Mouse (Mus musculus) C2C12 (cell line): ENCODE measurements around the gene Tff1. TPM values are rescaled to one million over a fixed set of nuclear protein-coding genes. Genes with fewer than 3 reads are reported as not detected.
A peak's percentile ranks its signal among the peaks of the same experiment; 100 is the strongest.

ENCODE experiments used
- H3K27me3 ChIP-seq: one replicate; pipeline ENCODE4 v1.6.1; 2011; ENCODE audit not compliant: control insufficient read depth, insufficient read depth, insufficient read length
- H3K36me3 ChIP-seq: one replicate; pipeline ENCODE4 v1.6.1; 2011; ENCODE audit not compliant: control insufficient read depth, insufficient read depth
- H3K4me3 ChIP-seq: one replicate; pipeline ENCODE4 v1.5.1; 2011; ENCODE audit warnings: mild to moderate bottlenecking, control low read depth; ENCODE audit not compliant: poor library complexity, insufficient read depth, severe bottlenecking
- H3K79me2 ChIP-seq: one replicate; pipeline ENCODE4 v1.6.1; 2011; ENCODE audit not compliant: control insufficient read depth, insufficient read depth
- H3K79me3 ChIP-seq: one replicate; pipeline ENCODE4 v1.6.1; 2011; ENCODE audit warnings: low read depth, control low read depth
- H3ac ChIP-seq: one replicate; pipeline ENCODE3; 2011; ENCODE audit warnings: low read depth; ENCODE audit not compliant: control insufficient read depth, insufficient read length
- CEBPB ChIP-seq: IDR thresholded peaks from one replicate; pipeline ENCODE4 v1.6.1; 2011; ENCODE audit warnings: low read depth, mild to moderate bottlenecking, control low read depth, moderate library complexity
- CTCF ChIP-seq: IDR thresholded peaks from one replicate; pipeline ENCODE4 v1.5.1; 2011; ENCODE audit not compliant: control insufficient read depth, insufficient read depth, insufficient read length
- FOSL1 ChIP-seq: IDR thresholded peaks from one replicate; pipeline ENCODE4 v1.8.0; 2011; ENCODE audit warnings: mild to moderate bottlenecking, low read length; ENCODE audit not compliant: poor library complexity, insufficient read depth, severe bottlenecking
- MAX ChIP-seq: IDR thresholded peaks from one replicate; pipeline ENCODE4 v1.6.1; 2011; ENCODE audit warnings: mild to moderate bottlenecking, control low read depth
- MYOD1 ChIP-seq: IDR thresholded peaks from one replicate; pipeline ENCODE4 v1.6.1; 2011; ENCODE audit warnings: low read depth; ENCODE audit not compliant: control insufficient read depth, insufficient read length
- MYOG ChIP-seq: IDR thresholded peaks from one replicate; pipeline ENCODE4 v1.6.1; 2011; ENCODE audit not compliant: control insufficient read depth, insufficient read length; ENCODE audit errors: extremely low read depth
- USF1 ChIP-seq: IDR thresholded peaks from one replicate; pipeline ENCODE4 v1.6.1; 2011; ENCODE audit warnings: low read depth, mild to moderate bottlenecking, control low read depth, moderate library complexity
- polyA plus RNA-seq: library from polyadenylated mRNA; unstranded; fragments of >200 nt; fragmentation: generic; extraction: Trizol; gene quantifications from one replicate; pipeline ENCODE4 v1.2.1, GENCODE M21; 2012; ENCODE audit warnings: missing spikeins

Tff1 gene
- polyA plus RNA-seq, 1 experiment, result not detected

DNA sequence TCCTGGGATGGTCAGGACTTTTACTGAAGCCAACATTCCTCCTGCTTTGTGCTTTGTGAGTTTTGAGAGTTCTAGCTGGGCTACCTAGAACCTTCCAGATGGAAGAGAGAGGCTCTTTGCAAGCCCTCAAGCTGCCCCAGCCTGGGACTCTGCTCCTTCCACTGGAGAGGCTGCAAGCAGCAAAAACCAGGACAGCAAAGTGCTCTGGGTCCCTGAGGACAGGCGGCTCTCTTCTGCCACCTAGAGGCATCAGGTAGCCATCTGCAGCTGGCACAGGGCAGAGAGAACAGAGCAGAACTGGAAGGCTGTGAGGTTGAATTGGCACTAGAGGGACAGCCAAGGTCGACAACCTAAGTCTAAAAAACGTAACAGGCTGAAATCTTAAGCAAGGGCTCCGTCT, 22.3 kb upstream of the Tff1 start:
- H3K27me3 ChIP-seq, result peaks cover 6% of the 10 kb centered on the region
- H3K4me3 ChIP-seq, result no peak overlapping the region
- no peaks in the 10 kb centered on the region for H3K79me2 ChIP-seq
- H3ac ChIP-seq, result no peak overlapping the region
- no peaks in the 10 kb centered on the region for H3K36me3 ChIP-seq
- H3K79me3 ChIP-seq, result no peaks in the 10 kb centered on the region
- TF ChIP-seq CEBPB, result no peak
- TF ChIP-seq USF1, result no peak
- TF ChIP-seq CTCF, result peak; percentile 29
- TF ChIP-seq MAX, result no peak

DNA sequence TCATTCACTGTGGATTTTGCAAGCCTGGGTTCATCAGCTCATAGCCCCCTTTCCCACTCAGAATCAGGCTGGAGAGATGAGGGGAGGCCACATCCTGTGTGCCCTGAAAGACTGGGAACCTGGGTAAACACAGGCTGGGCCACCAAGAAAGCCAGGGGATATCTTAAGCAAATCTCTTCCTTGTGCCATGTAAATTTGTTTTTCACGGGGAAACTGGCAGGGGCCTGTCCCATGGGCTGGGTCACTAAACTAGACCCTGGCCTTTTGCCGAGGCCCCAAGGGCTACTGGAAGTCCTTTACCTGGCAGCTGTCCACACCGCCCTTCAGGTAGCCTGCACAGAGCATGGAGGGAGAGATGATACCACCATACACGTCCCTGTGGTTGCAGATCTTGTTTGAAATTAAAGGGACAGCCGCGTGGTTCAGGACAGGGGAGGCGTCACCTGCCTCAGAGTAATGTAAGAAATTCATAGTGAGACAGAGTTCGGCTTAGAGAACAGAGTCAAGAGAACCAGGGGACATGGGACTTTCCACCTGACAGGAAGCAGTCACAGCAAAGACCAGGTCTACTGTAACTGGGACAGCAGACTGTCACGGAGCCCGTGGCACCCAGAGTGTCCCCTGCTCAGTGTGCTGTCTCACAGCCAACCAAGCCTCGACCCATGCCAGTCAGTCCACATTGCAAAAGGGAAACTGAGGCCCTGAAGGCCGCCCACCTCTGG, 19.4 kb upstream of the Tff1 start:
- H3K27me3 ChIP-seq, result peaks cover 6% of the 10 kb centered on the region
- no peak overlapping the region for H3ac ChIP-seq
- H3K79me2 ChIP-seq, result no peaks in the 10 kb centered on the region
- no peaks in the 10 kb centered on the region for H3K36me3 ChIP-seq
- no peak overlapping the region for H3K4me3 ChIP-seq
- no peak for TF ChIP-seq MYOG
- no peak for TF ChIP-seq FOSL1
- TF ChIP-seq MAX, result no peak
- TF ChIP-seq MYOD1, result no peak
- no peak for TF ChIP-seq CEBPB
- TF ChIP-seq USF1, result no peak
- TF ChIP-seq CTCF, result no peak
- H3K79me3 ChIP-seq, result no peaks in the 10 kb centered on the region

DNA sequence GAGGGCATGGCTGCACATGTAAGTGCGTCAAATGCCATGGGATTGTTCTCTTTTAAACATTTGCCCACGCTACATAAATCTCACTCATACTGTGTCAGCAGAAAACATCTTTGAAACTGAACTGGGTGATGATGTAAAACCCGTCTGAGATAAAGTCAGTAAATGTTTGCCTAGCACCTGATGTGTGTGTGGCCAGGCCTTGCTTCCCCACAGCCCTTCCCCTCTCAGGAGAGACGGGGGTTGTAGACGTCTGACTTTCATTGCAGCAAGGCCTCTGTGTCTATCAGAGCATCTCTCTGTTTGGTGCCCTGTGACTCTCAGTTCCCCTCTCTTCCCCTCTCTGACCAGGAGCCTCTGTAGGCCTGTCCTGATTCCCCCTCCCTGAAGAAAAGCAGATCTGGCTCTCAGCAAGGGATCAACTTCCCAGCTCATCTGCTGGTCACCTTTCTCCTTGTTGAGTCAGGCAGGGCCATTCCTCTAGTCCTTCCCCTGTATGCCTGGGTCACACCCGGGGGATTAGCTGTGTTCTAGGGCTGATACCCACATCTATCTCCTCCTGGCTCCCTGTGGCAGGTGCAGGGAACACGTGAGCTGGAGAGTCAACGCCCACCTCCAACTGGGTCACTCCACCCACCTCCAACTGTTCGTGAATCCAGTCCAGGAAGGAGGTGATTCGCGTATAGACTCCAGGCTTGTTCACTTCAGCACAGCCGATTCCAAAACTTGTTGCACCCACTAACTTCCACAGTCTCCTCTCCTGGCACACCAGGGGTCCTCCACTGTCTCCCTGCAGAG, 18.3 kb upstream of the Tff1 start:
- Histone ChIP-seq H3K79me3 (no peaks in the 10 kb centered on the region), H3K36me3 (no peaks in the 10 kb centered on the region), H3K4me3 (no peak overlapping the region), H3K79me2 (no peaks in the 10 kb centered on the region), H3K27me3 (no peaks in the 10 kb centered on the region), H3ac (no peak overlapping the region)
- TF ChIP-seq FOSL1 (no peak), MYOD1 (no peak), MYOG (no peak), MAX (no peak), USF1 (no peak), CEBPB (no peak), CTCF (no peak)

DNA sequence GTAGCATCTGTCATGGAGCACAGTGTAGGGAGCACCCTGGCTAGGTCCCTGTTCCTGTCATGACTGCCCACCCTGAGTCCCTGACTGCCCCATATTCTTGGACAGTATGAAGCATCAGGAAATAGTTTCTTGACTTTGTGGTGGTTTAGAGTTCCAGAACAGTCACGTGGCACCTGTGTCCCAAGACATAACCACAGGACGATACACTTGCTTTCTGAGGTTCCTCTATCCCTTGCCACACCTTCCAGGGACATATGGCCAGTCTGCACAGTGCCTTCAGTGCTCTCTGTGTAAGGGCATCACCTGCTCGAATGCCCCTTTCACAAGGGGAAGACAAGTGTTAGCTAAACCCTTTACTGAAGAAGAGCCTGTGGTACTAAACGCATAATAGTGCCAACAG, 16.4 kb upstream of the Tff1 start:
- Histone ChIP-seq H3K4me3 (no peak overlapping the region), H3K79me2 (no peaks in the 10 kb centered on the region), H3K36me3 (no peaks in the 10 kb centered on the region), H3ac (no peak overlapping the region), H3K27me3 (no peaks in the 10 kb centered on the region), H3K79me3 (no peaks in the 10 kb centered on the region)
- TF ChIP-seq USF1 (peak; percentile 61), CTCF (no peak), MYOD1 (no peak)

DNA sequence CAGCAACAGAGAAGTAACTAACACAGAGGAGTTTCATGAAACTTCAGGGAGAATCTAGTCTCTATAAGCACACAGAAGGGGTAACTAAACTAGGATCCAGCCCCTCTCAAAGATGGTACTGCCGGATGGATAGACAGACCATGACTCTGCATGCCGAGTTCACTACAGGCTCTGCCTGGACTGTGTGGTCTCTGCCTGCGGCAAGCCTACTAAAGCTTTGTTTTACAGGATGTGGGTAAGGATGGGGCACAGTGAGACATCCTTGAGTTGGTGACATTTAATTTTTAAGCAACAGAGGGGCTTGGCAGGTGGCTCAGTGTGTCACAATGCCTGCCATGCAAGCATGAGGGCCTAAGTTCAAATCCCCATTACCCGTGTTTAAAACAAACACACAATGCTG, 11.2 kb upstream of the Tff1 start:
- Histone ChIP-seq H3ac (no peak overlapping the region), H3K36me3 (no peaks in the 10 kb centered on the region), H3K4me3 (no peak overlapping the region), H3K79me2 (no peaks in the 10 kb centered on the region), H3K79me3 (no peaks in the 10 kb centered on the region), H3K27me3 (no peaks in the 10 kb centered on the region)
- TF ChIP-seq USF1 (no peak), MYOG (no peak), MAX (no peak)

DNA sequence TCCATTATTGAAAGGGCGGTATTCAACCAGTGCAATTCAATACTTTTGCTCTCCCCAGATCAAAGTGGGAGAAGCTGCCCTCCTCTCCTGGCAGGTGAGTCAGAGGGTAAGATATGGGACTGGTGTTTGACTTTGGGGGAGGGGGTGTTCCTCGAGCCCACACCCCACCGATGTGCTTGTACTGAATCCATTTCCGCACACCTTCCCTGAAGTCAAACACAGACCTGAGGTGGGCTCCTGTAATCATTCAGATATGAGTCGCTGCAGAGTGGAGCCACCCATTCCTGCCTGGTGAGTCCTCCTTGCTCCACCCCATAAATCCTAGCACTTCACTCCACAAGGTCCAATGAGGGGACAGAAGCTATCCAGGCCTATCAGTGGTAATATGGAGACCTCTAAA, 4.7 kb upstream of the Tff1 start:
- Histone ChIP-seq H3K79me2 (no peaks in the 10 kb centered on the region), H3K36me3 (no peaks in the 10 kb centered on the region), H3K4me3 (no peak overlapping the region), H3K79me3 (no peaks in the 10 kb centered on the region), H3K27me3 (no peaks in the 10 kb centered on the region), H3ac (no peak overlapping the region)
- TF ChIP-seq USF1 (no peak), MYOD1 (no peak), FOSL1 (no peak), CEBPB (no peak), MAX (no peak)
